Mouse (Mus musculus) hindbrain, embryonic 10.5 days (tissue): ENCODE measurements around the gene Mfap5. TPM values are rescaled to one million over a fixed set of nuclear protein-coding genes. Genes with fewer than 3 reads are reported as not detected.
"Not testable (repeated sequence)": the region's sequence is repeated elsewhere in the genome, so short reads cannot be mapped to it uniquely, and the experiment has no call there.

Experiments
- DNase-seq: peaks from one replicate; pipeline ENCODE4 v3.0.0-alpha.2; 2017; ENCODE audit warnings: low spot score
- H3K27ac ChIP-seq: fragments of 300-500 bp; sonication (generic); 2 replicates; pipeline ENCODE4 v1.5.1; 2016; ENCODE audit warnings: mild to moderate bottlenecking, moderate library complexity
- H3K27me3 ChIP-seq: fragments of 300-500 bp; sonication (generic); 2 replicates; pipeline ENCODE4 v1.6.1; 2016; ENCODE audit warnings: mild to moderate bottlenecking; ENCODE audit not compliant: poor library complexity, insufficient read depth, severe bottlenecking
- H3K36me3 ChIP-seq: fragments of 300-500 bp; sonication (generic); 2 replicates; pipeline ENCODE4 v1.6.1; 2016; ENCODE audit warnings: mild to moderate bottlenecking, moderate library complexity
- H3K4me1 ChIP-seq: fragments of 300-500 bp; sonication (generic); replicated peaks from 2 replicates; pipeline ENCODE4 v1.6.1; 2016; ENCODE audit warnings: mild to moderate bottlenecking
- H3K4me3 ChIP-seq: fragments of 300-500 bp; sonication (generic); 2 replicates; pipeline ENCODE4 v1.5.1; 2016; ENCODE audit warnings: mild to moderate bottlenecking, moderate library complexity
- H3K9me3 ChIP-seq: fragments of 300-500 bp; sonication (generic); 2 replicates; pipeline ENCODE4 v1.6.1; 2016; ENCODE audit warnings: mild to moderate bottlenecking, moderate library complexity
- WGBS: fragments of 180-500 bp; shearing (Covaris S2); methylation state at CpG from one replicate; pipeline ENCODE4 v1.1.7; 2016; 5-methylcytosine and 5-hydroxymethylcytosine counted together
- polyA plus RNA-seq: library from polyadenylated mRNA; unstranded; fragments of >200 nt; fragmentation: Nextera tagmentation; extraction: Ambion mirVana; gene quantifications from 2 replicates; pipeline ENCODE4 v1.2.1, GENCODE M21; 2016

Gene Mfap5
- polyA plus RNA-seq, 1 experiment from 2014 or later, result 1.1 TPM

DNA sequence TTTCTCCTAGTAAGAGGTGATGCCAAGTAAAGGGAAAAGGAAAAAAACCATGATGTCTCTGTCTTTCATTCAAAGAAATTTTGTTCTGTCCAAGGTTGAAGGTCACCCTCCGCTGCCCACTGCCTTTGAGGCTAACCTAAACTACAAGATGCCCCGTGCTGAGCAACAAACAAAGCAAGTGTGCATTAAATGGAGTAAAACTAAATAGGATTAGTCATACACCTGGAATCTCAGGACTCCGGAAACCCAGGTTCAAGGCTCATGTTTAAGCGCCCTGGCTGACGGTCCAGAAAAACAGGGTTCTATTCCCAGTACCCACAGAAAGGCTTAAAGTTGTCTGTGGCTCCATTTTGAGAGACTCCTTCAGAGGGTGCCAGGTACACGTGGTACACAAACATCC lies 13.2 kb upstream of the Mfap5 start:
- H3K36me3 ChIP-seq, result no peaks in the 10 kb centered on the region
- WGBS, result 23% methylated on average over 6 of the region's 6 CpGs
- H3K4me1 ChIP-seq, result peaks cover 46% of the 10 kb centered on the region
- no peaks in the 10 kb centered on the region for H3K9me3 ChIP-seq
- H3K27me3 ChIP-seq, result peaks cover 27% of the 10 kb centered on the region; the same call in 1 of the 2 replicates
- peak overlapping the region; percentile 92 for H3K27ac ChIP-seq
- DNase-seq, result no peak
- no peak overlapping the region for H3K4me3 ChIP-seq

DNA sequence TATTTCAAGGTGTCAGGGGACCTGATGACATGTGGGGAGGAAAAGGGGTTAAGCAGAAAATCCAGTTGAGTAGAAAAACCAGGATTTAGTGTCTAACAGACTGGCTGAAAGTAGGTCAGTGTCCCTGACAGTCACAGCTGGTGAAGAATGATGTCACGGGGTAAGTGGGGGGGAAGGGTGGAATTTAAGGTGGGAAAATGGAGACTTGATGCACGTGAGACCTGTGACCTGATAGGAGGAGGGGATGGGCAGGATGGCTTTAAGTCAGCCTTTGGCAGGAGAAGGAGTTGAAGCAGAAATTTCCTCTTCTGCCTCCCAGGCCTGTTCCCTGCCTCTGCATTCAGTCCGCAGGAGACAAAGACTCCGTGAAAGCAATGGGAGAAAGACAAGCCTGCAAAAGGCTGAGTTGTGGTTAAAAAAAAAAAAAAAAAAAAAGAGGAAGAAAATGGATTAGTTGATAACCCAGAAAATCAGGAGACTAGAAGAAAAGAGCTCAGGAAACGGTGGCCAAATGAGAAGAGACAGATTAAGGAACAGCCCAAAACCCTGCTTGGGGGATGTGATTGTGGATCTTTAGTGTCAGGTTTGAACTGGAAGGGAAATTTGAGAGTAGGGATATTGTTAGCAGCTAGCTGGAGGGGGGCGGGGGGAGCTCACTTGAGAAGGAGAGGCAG lies 11.7 kb upstream of the Mfap5 start:
- Histone ChIP-seq H3K27me3 (peaks cover 14% of the 10 kb centered on the region; the same call in 1 of the 2 replicates), H3K9me3 (no peaks in the 10 kb centered on the region), H3K36me3 (no peaks in the 10 kb centered on the region), H3K4me3 (no peak overlapping the region), H3K27ac (peak overlapping the region; percentile 69), H3K4me1 (peaks cover 46% of the 10 kb centered on the region)
- peak; percentile 13 for DNase-seq
- WGBS, result 37% methylated on average over 6 of the region's 6 CpGs

GRCm38 (mm10) chr6:122495082-122495881 lies 10.4 kb upstream of the Mfap5 start:
- H3K27me3 ChIP-seq, result peaks cover 14% of the 10 kb centered on the region; the same call in 1 of the 2 replicates
- peak overlapping the region; percentile 85 for H3K27ac ChIP-seq
- peaks cover 46% of the 10 kb centered on the region for H3K4me1 ChIP-seq
- no peaks in the 10 kb centered on the region for H3K9me3 ChIP-seq
- peak; percentile 65 for DNase-seq
- H3K36me3 ChIP-seq, result no peaks in the 10 kb centered on the region
- peak overlapping the region; percentile 31 for H3K4me3 ChIP-seq
- 12% methylated on average over 21 of the region's 21 CpGs for WGBS

GRCm38 (mm10) chr6:122496501-122496900 lies 9.1 kb upstream of the Mfap5 start:
- Histone ChIP-seq H3K27me3 (peaks cover 14% of the 10 kb centered on the region; the same call in 1 of the 2 replicates), H3K4me3 (no peak overlapping the region), H3K36me3 (no peaks in the 10 kb centered on the region), H3K9me3 (no peaks in the 10 kb centered on the region), H3K4me1 (peaks cover 38% of the 10 kb centered on the region), H3K27ac (no peak overlapping the region)
- WGBS, result 38% methylated on average over 5 of the region's 5 CpGs
- DNase-seq, result no peak

- WGBS, result 86% methylated on average over 5 of the region's 5 CpGs
- peaks cover 4% of the 10 kb centered on the region; the same call in 1 of the 2 replicates for H3K27me3 ChIP-seq
- DNase-seq, result no peak
These were observed 7.0 kb upstream of the Mfap5 start, which contains the start of gene Rimklb for GRCm38 (mm10) chr6:122498661-122499060. Rimklb (minus strand) TSS chr6:122498761.

GRCm38 (mm10) chr6:122505041-122505440 lies 604 bp upstream of the Mfap5 start:
- WGBS, result 79% methylated on average over 4 of the region's 4 CpGs
- H3K4me1 ChIP-seq, result no peaks in the 10 kb centered on the region
- no peaks in the 10 kb centered on the region for H3K27me3 ChIP-seq
- H3K27ac ChIP-seq, result no peak overlapping the region
- H3K36me3 ChIP-seq, result no peaks in the 10 kb centered on the region
- no peak for DNase-seq
- no peaks in the 10 kb centered on the region for H3K9me3 ChIP-seq
- no peak overlapping the region for H3K4me3 ChIP-seq

More at GRCm38 (mm10) chr6:122498661-122499060, 7.0 kb upstream of the Mfap5 start, which contains the start of gene Rimklb:
- Histone ChIP-seq H3K4me3 (no peak within 1 kb of the TSS), H3K4me1 (peaks cover 27% of the 10 kb centered on the region), H3K36me3 (no peaks in the 10 kb centered on the region), H3K9me3 (no peaks in the 10 kb centered on the region), H3K27ac (no peak within 1 kb of the TSS)

DNA sequence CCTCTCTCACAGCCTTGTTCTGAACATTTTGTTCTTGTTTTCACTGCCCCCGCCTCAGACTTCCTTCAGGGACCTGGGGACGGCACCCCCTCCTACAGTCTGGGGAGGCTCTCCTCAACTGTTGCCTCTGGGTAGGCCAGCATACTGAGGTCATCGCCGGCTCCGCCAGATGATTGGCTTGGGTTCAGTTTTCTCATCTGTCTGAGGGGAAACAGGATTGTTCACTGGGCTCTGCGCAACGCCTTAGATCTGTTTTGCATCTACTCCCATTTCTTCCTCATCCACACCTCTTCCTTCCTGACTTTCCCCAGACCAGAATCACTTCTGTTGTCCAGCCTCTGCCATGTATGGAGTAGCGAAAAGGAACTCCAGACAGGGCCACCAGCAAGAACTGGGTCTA lies 2.8 kb downstream of the Mfap5 start:
- DNase-seq, result no peak
- Histone ChIP-seq H3K27me3 (no peaks in the 10 kb centered on the region), H3K9me3 (no peaks in the 10 kb centered on the region), H3K4me3 (no peak overlapping the region), H3K27ac (no peak overlapping the region), H3K36me3 (no peaks in the 10 kb centered on the region), H3K4me1 (peaks cover 4% of the 10 kb centered on the region; the same call in 1 of the 2 replicates)
- WGBS, result 86% methylated on average over 8 of the region's 8 CpGs

- Histone ChIP-seq H3K36me3 (no peaks in the 10 kb centered on the region), H3K9me3 (no peaks in the 10 kb centered on the region), H3K27ac (no peak overlapping the region), H3K4me1 (peaks cover 4% of the 10 kb centered on the region; the same call in 1 of the 2 replicates), H3K27me3 (no peaks in the 10 kb centered on the region), H3K4me3 (no peak overlapping the region)
- 72% methylated on average over 12 of the region's 12 CpGs for WGBS
- no peak for DNase-seq
These were observed 7.6 kb downstream of the Mfap5 start for GRCm38 (mm10) chr6:122512914-122513878.

DNA sequence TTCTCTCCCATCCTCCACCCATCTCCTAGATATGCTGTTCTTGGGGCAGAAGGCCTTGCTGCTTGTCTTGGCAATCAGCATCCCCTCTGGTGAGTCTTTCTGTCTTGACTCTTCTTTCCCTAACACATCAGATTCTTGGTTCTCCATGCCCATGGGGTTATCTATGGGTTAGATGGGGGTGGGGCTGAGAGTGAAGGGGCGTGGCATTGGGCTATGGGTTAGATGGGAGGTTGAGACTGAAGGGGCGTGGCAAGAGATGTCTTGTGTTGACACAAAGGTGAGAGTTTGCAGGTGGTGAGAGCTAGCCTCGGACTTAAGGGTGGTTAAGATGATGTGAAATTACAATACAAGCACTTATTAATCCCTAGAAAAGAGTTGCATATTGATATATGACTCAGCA lies 8.7 kb downstream of the Mfap5 start:
- WGBS, result 79% methylated on average over 3 of the region's 3 CpGs
- H3K27ac ChIP-seq, result no peak overlapping the region
- H3K4me1 ChIP-seq, result peaks cover 4% of the 10 kb centered on the region; the same call in 1 of the 2 replicates
- no peak overlapping the region for H3K4me3 ChIP-seq
- H3K9me3 ChIP-seq, result no peaks in the 10 kb centered on the region
- H3K36me3 ChIP-seq, result no peaks in the 10 kb centered on the region
- DNase-seq, result no peak
- H3K27me3 ChIP-seq, result no peaks in the 10 kb centered on the region

DNA sequence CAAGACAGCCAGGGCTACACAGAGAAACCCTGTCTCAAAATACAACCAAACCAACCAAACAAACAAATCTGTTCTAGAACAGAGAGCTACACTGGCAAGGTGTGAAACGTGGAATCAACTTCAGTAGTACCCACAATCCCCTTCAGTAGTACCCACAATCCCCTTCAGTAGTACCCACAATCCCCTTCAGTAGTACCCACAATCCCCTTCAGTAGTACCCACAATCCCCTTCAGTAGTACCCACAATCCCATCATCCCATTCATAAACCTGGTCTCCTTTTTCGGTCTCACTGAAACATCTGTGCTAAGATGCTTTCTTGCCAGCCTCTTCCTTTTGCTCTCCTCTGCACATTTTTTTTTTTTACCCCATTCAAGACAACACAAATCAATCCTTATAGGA lies 10.1 kb downstream of the Mfap5 start:
- H3K27me3 ChIP-seq, H3K36me3 ChIP-seq, H3K4me1 ChIP-seq, H3K9me3 ChIP-seq, DNase-seq, H3K4me3 ChIP-seq, H3K27ac ChIP-seq: not testable (repeated sequence)
- WGBS, result 87% methylated on average over 2 of the region's 2 CpGs

DNA sequence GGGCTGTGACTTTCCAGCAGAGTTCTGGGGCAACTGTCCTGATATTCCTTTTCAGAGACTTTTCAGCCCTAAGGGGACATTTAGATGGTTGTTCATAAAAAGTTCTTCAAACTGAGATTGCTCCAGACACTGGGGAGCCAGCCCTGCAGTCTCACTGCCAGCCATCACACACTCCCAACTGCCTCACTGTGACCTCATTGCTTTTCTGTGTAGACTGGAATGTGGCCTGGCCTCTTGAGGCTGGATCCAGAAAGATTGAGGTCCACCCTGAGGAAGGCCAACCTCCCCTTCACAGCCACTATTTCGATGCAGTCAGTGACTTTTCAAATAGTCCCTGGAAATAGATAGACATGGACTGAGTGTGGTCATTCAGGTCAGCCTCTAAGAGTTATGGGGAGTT lies 12.0 kb downstream of the Mfap5 start:
- Histone ChIP-seq H3K4me1 (peaks cover 4% of the 10 kb centered on the region; the same call in 1 of the 2 replicates), H3K9me3 (no peaks in the 10 kb centered on the region), H3K27ac (no peak overlapping the region), H3K27me3 (no peaks in the 10 kb centered on the region), H3K4me3 (no peak overlapping the region), H3K36me3 (no peaks in the 10 kb centered on the region)
- DNase-seq, result no peak
- WGBS, result 93% methylated on average over 1 of the region's 1 CpGs

DNA sequence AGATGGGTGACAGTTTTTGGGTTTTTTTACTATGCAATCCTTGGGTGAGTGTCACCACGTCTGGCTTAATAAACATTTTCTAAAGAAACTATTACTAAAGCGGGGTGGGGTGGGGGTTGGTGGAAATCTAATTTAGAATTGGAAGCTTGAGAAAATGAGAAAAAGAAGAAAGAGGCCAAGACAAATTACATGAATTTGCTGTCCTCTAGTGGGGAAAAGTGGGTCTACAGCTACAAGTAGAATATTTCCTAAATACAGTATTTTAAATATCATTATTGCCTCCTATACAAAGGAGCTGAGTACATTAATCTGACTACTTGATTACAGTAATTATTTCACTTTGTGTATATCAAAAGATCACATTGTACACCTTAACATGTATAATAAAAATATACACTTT lies 13.7 kb downstream of the Mfap5 start:
- H3K4me1 ChIP-seq, result no peaks in the 10 kb centered on the region
- no peak overlapping the region for H3K4me3 ChIP-seq
- H3K9me3 ChIP-seq, result no peaks in the 10 kb centered on the region
- no peak for DNase-seq
- no peaks in the 10 kb centered on the region for H3K36me3 ChIP-seq
- WGBS, result 53% methylated on average over 2 of the region's 2 CpGs
- no peaks in the 10 kb centered on the region for H3K27me3 ChIP-seq
- H3K27ac ChIP-seq, result no peak overlapping the region
